Mouse (Mus musculus) spleen, postnatal 4 days (tissue): ENCODE data around the gene Hsd17b3.
A peak's percentile ranks its signal among the peaks of the same experiment; 100 is the strongest.

Experiments used
- DNase-seq, 2 experiments: peaks; one replicate each; pipeline ENCODE4 v3.0.0; 2022; ENCODE audit warnings: low spot score in 2 of 2

The Hsd17b3 gene

GRCm38 (mm10) chr13:64089130-64089529 lies at the start of gene Hsd17b3:
Hsd17b3 (minus strand) TSS chr13:64089230.
- DNase-seq, result no peak

GRCm38 (mm10) chr13:64129616-64130375 lies 40.8 kb upstream of the Hsd17b3 start:
- DNase-seq, result peak; percentile 36 to 70

GRCm38 (mm10) chr13:64128858-64129615 lies 40.0 kb upstream of the Hsd17b3 start, which contains the start of gene Slc35d2:
Slc35d2 (minus strand) TSS chr13:64129368.
- DNase-seq, result peak; percentile 62 to 80

GRCm38 (mm10) chr13:64126316-64126715 lies 37.3 kb upstream of the Hsd17b3 start:
- DNase-seq, result no peak

- no peak for DNase-seq
Observed at GRCm38 (mm10) chr13:64124886-64125285, 35.9 kb upstream of the Hsd17b3 start.

- no peak for DNase-seq
Observed at GRCm38 (mm10) chr13:64123491-64124188, 34.6 kb upstream of the Hsd17b3 start.

GRCm38 (mm10) chr13:64120760-64121159 lies 31.7 kb upstream of the Hsd17b3 start:
- no peak for DNase-seq

- no peak for DNase-seq
Observed at GRCm38 (mm10) chr13:64117442-64117841, 28.4 kb upstream of the Hsd17b3 start.

- DNase-seq, result no peak
Observed at GRCm38 (mm10) chr13:64110421-64110820, 21.4 kb upstream of the Hsd17b3 start.

GRCm38 (mm10) chr13:64108381-64108850 lies 19.4 kb upstream of the Hsd17b3 start:
- no peak for DNase-seq

GRCm38 (mm10) chr13:64107535-64107934 lies 18.5 kb upstream of the Hsd17b3 start:
- DNase-seq, result no peak

- DNase-seq, result no peak
Observed at GRCm38 (mm10) chr13:64107105-64107504, 18.1 kb upstream of the Hsd17b3 start.

GRCm38 (mm10) chr13:64105690-64106089 lies 16.7 kb upstream of the Hsd17b3 start:
- no peak for DNase-seq

- no peak for DNase-seq
Observed at GRCm38 (mm10) chr13:64100186-64100585, 11.2 kb upstream of the Hsd17b3 start.

- peak; percentile 19 to 73 for DNase-seq
Observed at GRCm38 (mm10) chr13:64098992-64099391, 10.0 kb upstream of the Hsd17b3 start.

- peak; percentile 35 to 80 for DNase-seq
Observed at GRCm38 (mm10) chr13:64093341-64093740, 4.3 kb upstream of the Hsd17b3 start.

GRCm38 (mm10) chr13:64092752-64093151 lies 3.7 kb upstream of the Hsd17b3 start:
- DNase-seq, result no peak

GRCm38 (mm10) chr13:64092141-64092540 lies 3.1 kb upstream of the Hsd17b3 start:
- no peak for DNase-seq

GRCm38 (mm10) chr13:64091006-64091405 lies 2.0 kb upstream of the Hsd17b3 start:
- DNase-seq, result no peak

- DNase-seq, result no peak
Observed at GRCm38 (mm10) chr13:64090278-64090677, 1.2 kb upstream of the Hsd17b3 start.

- no peak for DNase-seq
Observed at GRCm38 (mm10) chr13:64088057-64088456, 973 bp downstream of the Hsd17b3 start.

- no peak for DNase-seq
Observed at GRCm38 (mm10) chr13:64086036-64086435, 3.0 kb downstream of the Hsd17b3 start.
